Mouse (Mus musculus) right cerebral cortex, adult 2 months (tissue): ENCODE results near the gene Tmem156.
A peak's percentile ranks its signal among the peaks of the same experiment; 100 is the strongest.

Experiments
- DNase-seq, 2 experiments: peaks; one replicate each; pipeline ENCODE4 v3.0.0; 2021 to 2022; ENCODE audit warnings: low spot score in 2 of 2

Tmem156 gene

DNA sequence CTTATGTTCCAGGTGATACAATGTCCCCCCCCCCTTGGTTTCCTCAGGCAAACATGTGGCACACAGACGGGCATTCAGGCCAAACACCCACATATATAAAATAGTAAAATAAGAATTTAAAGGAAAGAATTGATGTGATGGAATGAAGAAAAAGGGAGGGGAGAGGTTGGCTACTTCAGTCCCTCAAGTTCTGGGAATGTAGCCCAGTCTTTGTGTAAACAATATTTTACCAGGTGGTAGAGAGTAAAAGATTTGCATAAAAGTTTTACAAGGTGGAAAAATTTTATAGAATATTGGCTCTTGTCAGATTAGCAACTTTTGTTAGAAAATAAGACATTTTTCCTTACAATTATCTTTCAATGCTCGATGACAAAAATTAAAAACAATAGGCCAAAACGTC lies 4.9 kb upstream of the Tmem156 start:
- no peak for DNase-seq

DNA sequence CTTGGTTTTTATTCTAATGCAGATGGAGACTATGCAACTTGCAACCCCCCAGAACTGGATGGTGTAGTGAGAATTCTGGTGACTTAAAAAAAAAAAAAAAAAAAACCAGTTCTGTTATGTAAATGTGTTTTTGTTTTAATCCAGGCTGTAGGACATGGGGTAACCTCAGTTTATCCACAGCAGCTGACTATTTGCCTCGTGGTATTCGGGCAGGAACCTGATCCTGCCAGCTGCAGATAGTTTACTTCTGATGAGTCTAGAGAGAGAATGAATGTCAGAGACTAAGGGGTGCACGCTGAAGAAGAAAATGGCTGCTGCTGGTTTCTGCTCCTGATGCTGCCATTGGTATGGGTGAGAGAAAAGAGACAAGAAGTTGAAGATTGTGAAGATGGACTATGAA lies 4.2 kb upstream of the Tmem156 start:
- no peak for DNase-seq

DNA sequence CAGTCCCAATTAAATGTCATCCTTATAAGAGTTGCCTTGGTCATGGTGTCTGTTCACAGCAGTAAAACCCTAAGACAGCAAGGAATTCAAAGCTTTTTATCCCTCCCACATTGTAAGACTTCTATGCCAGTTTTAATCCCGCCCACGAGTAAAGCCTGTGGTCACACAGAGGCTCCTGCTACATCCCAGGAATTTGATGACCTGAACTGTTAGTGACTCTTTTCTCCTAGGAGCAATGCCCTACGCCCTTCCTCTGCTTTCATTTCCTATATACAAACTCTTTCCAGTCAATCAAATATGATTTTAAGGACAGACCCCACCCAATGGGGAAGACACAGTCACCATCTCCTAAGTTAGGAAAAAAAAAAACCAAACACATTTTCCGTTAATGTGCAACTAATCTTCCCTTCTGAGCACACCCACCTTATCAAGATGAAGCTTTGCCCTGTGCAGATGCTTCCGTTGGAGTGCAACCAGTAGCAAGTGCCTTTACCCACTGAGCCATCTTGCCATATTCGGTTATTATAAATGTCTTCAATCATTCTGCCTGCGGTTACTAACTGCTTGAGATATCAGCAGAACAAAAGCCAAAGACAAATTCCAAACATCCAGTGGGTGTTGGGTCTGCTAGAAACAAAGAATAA lies 3.1 kb upstream of the Tmem156 start:
- DNase-seq = no peak

DNA sequence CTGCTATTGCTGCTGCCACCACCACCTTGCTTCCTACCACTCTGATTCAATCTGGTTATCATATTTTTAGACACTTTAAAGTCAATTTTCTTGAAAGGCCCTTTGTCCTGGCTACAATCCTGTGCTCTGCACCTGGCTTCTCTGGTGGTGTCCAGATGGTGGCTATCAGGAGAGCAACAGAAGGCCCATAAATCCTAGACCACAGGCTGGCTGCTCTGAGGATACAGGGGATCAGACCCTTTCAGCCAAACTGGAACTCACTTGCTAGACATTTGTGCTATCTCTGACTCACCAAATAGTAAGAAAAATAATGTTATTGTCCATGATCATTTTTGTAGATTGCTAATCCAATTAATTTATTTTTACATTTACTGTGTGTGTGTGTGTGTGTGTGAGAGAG lies 1.8 kb upstream of the Tmem156 start:
- DNase-seq = no peak

DNA sequence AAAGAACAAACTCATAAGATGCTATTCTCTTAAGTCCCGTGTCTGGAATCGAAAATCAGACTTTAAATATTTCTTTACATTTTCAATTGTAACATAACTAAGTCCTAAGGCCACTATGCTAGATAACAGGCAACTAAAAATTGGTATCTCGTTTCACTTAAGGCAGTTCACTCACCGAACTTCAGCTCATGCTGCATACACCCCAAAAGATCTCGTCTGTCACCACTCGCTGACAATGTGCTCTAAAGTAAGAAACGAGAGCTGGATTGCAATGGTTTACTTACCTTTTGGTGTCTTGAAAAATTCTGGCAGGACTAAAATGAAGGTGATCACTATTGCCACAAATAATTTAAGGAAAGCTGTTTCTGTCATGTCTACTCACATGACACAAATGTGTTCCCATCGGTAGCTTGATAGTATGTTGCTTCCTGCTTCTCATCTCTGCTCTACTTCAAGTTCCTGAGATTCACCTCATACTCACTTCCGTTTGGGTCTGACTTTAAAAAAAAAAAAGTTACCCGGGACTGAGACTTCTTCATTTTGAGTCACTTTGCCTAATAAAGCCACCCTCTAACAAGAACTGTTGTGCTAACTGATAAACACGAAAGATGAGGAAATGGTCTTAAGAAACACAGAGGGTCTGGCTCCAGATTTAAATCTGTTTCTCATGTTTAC lies 611 bp downstream of the Tmem156 start:
- no peak for DNase-seq

DNA sequence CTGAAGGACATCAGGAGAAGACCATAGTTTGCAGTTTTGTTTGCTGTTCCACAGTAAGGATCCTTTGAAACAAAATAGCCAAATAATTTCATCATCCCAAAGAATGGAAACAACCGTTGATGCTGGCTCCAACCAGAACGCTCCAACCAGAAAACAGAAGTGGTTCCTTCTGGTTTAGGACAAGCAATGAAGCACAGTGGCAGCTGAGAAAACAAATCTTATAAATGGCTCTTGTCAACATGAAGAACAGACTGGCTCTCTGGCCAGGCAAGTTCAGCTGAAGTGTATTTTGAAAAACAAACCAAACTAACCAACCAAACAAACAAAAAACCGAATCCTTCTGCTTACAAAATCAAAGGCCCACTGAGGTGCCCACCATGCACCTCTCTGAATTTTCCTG lies 2.2 kb downstream of the Tmem156 start:
- DNase-seq = no peak

DNA sequence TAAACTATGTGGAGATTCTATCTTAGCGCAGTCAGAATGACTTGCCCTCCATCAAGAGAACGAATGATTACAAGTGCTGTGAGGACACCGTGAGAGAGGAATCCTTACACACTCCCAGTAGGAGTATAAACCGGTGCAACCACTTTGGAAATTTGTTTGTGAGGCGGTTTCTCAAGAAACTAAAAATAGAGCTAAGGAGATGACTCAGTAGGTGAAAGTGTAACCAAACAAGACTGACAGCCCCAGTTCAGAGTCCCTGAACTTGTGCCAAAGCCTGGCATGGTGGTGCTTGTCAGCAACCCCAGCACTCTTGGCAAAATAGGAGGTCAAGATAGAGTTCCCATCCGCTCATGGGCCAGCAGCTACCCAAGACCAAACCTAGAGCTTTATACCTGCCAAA lies 5.4 kb downstream of the Tmem156 start:
- no peak for DNase-seq

DNA sequence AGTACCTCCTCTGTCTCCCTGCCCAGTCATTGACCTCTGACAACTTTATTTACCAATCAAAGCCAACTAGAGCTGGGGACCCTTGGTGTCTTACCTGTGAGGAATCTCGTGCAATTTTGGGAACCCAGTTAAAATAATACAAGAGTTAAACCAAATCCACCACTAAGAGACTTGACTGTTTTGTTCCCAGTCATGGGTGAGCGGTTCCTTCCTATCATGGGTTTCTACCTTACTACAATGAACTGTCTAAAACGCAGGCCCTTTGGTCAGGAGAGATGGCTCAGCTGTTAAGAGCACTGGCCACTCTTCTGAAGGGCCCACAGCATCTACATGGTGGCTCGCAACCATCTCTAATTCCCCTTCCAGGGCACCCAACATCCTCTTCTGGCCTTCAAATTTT lies 10.1 kb downstream of the Tmem156 start:
- no peak for DNase-seq

DNA sequence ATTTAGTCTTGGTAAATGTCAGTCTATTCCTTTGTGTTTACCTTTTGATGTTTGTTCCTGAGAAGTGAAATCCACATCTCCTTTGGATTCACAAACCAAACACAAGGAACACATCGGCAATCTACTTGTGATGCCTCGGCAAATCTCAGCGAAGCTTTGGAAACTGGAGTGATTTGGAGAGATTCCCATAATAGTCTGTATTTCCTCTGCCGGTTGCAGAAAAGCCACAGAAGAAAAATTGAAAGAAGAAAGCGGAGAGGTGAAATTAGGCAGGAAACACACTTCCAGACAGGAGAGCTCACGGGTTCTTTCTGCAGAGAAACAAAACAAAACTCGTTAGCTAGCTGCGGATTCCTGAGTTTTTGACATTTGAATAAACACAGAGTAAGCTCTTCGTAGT lies 12.1 kb downstream of the Tmem156 start:
- peak; percentile 53 to 67 for DNase-seq

DNA sequence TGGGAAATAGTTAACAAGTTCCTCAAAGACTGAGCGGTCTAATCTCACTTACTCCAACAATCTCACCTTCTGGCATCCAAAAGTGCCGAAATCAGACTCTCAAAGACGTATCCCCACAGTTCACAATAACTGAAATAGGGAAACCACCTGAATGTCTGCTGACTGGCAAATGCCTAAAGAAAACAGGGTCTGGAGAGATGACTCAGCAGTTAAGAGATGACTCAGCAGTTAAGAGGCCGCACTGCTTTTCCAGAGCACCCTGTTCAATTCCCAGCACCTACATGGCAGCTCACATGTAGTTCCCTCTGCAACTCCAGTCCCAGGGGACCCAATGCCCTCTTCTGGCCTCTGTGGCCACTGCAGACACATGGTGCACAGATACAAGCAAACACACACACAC lies 13.9 kb downstream of the Tmem156 start:
- no peak for DNase-seq

DNA sequence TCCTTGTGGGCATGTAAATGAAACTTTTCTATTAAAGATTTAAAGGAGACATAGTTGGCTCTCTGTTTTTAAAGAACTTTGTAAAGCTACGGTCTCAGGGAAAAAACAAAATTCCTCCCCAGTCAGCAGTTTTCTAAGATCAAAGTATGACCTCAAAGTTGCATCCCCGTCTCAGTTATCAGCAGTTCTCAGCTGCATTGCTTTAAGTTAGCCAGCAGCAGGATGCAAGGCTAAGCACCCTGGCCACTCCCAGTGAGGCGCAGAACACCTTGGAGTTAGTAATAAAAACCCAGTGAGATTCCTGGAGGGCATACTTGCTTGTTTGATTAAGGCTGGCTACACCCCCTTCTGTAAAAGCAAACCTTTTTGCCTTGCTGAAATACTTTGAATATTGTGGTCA lies 15.2 kb downstream of the Tmem156 start:
- no peak for DNase-seq

DNA sequence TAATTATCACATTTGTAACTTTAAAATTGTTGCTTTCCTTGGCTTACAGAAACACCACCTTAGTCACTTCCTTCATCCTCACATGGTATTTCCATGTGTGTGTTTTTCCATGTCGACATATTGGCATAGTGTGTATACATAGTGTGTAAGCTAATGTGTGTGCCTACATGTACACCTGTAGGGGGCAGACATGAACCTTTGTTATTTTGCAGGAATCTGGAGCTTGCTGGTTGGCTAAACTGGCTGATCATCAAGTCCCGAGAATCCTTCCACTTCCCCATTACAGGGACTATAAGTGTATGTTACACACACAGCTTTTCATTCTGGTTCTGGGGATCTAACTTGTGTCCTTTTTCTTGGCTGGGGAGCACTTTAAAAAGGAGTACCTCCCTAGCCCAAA lies 15.8 kb downstream of the Tmem156 start:
- DNase-seq = no peak

DNA sequence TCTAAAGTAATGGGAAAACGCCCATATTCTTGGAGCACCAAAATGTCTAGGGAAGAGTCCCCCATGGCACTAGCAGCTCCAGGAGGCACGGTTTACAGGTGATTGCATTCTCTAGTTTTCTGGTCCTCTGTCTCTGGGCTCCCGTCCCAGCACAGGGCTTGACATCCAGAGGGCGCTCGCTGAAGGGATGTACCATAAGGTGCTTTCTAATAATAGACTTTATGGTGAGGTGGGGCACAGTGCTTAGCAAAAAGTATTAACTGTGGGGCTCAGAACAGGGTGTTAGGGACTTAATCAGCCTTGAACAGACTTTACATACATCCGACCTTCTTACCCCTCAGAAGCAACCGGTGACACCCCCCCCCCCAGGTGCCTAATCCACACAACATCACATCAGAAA lies 17.2 kb downstream of the Tmem156 start:
- no peak for DNase-seq

DNA sequence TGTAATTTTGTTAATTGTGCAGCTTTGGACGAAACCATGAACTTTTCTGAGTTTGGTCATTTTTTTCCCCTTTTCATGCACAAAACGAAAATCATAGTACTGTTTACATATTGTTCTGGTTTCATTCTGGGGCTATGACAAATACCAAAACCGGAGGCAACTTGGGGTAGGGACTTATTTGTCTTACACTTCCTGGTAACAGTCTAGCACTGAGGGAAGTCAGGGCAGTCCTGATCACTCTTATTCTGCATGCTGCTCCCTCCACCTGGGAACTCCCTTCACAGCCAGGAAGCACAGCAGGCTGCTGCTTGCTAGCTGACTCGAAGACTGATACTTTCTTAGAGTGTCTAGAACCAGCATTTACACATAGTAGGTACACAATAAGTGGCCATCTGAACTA lies 18.7 kb downstream of the Tmem156 start:
- DNase-seq = no peak

DNA sequence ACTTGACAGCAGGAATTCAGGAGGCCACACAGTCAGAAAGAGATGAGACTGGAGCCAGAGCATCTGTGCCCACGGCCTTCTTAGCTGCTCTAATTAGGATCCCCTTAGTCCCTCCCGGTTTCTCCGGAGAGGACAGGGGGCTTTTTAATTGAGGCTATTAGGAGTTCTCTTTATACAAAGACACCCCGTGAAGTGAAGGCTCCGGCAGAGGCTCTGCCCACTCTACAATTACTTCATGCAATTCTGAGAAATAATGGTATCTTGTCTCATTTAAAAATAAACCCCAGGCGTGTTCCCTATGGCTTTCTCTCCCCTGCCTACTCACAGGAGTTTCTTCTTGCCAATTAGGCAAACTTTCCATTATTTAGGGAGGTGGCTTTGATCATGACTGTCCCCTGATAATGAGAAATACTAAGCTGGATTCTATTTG lies 20.2 kb downstream of the Tmem156 start:
- DNase-seq = peak; percentile 5 to 11

DNA sequence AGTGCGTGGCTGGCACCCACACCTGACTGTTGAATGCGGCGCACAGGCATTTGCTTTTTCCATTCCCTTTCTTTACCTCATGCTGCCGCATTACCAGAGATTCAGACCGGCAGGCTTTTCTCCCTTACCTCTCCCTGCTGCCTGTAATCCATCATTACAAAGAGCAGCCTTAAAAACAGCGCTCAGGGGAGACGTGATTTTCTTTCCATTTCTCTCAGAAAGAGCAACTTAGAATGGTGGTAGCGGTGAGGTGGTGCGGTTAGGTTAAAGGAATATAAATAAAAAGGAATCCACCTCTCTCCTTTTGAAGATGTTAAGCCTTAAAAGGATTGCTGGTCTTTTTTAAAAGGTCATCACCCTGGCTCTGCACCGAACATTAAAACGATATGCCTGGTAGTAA lies 22.1 kb downstream of the Tmem156 start:
- DNase-seq = no peak

DNA sequence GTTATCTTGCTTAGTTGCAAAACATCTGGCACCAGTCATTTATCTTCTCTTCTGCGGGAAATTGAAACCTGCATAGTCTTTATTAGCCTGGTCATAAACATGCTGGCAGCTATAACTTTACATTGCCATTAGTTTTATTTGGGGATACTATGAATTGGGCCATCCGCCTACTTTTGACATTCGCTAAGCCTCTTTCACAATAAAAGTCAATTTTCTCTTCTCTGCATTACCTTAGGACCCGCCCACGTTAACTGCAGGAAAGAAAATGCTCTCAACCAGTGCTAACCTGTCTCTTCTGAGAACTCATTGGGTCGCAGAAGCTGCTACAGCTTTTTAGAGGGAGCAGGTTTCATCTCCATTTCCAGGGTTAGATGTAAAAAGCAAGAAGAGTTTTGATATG lies 23.8 kb downstream of the Tmem156 start:
- no peak for DNase-seq

DNA sequence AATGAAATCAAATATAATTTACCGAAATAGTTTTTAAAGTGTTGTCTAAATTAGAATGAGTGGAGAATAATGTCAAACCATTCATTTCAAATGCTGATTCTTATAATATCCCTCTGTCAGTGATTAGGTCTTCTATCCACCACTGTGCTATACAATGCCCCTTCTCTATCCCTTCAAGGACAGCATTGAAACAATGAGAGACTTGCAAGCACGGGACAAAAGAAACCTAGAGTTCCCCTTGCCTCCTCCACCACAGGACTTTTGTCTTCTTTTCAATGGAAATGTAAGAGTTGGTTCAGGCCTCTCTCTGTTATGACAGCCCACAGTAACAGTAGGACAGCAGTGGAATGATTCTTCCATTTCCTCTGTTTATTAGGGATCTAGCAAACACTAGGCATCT lies 28.7 kb downstream of the Tmem156 start:
- DNase-seq = no peak

DNA sequence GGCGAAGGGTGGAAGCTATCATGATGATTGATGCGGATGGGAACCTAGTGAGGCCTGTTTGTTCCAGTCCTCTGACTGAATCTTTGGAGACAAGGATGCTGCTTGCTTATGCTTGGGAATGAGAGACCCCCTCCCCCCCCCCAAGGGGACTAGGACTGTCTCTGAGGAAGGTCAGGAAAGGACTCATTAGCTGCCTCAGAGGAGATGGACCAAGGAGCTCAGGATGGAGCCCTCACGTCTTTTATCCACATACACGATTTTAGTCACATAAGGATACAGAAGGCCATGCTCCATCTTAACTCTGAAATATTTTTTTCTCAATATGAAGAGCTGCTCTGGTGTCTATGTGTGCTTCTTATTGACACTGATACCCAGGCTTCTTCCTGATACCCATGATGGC lies 29.7 kb downstream of the Tmem156 start:
- DNase-seq = no peak

DNA sequence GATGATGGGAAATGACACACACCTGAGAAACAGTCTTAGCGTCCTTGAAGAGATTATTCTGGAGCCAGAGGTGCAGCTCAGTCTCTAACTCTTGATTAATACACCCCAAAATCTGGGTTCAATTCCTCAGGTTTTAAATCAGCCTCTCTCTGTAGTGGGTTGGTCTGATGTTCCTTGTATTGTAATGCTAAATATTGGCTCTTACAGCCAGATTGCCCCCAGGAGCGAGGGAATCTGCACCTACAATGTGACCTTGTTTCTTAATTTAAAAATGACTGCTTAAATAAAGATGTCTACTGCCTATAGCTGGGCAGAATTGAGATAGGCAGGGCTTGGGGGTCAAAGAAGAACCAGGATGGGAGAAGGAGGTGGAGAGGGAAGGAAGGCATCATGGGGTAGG lies 32.1 kb downstream of the Tmem156 start:
- DNase-seq = no peak

DNA sequence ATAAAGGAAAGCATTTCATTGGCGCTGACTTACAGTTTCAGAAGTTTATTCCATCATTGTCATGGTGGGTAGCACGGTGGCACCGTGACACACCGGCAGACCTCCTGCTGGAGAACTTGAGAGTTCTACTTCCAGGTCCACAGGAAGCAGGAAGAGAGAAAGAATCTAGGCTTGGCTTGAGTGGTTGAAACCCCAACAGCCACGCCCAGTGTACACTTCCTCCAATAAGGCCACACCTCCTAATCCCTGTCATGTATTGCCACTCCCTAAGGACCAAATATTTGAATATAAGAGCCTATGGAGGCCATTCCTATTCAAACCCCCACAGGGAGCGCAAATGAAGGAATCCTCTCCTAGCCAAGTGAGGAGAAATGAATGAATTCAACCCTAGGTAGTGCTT lies 34.3 kb downstream of the Tmem156 start:
- DNase-seq = no peak

DNA sequence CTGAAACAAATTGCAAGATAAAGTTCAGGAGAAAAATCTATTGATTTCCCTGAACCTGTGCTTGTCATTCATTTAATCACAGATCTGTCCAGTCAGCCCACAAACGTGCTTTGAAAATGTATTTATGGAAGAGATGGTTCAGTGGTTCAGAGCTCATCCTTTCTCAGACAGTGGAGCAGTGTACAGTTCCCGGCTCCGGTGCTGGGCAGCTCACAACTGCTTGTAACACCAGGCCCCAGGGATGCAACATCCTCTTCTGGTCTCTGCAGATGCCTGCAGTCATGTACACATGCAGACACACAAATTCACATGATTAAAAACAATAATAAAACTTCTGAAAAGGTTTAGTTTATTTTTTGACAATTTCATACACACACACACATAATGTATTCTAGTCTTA lies 40.4 kb downstream of the Tmem156 start:
- no peak for DNase-seq

DNA sequence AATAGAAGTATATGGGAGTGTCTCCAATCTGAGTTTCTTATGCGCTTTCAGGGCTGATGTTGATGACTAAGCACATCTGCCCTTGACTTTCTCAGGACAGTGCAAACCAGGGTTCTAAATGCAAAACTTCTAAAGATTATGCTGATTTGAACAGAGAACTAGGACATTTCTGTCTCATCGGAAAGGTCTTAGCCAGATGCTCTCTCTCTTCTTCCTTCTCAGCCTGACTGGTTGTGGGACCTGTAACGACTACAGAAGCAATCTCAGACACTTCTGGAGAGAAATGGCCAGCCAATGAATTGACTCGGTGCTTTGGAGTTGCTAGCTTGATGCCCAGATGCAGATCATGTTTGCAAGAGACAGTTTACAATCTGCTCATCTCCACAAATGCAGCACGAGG lies 42.1 kb downstream of the Tmem156 start:
- DNase-seq = no peak

DNA sequence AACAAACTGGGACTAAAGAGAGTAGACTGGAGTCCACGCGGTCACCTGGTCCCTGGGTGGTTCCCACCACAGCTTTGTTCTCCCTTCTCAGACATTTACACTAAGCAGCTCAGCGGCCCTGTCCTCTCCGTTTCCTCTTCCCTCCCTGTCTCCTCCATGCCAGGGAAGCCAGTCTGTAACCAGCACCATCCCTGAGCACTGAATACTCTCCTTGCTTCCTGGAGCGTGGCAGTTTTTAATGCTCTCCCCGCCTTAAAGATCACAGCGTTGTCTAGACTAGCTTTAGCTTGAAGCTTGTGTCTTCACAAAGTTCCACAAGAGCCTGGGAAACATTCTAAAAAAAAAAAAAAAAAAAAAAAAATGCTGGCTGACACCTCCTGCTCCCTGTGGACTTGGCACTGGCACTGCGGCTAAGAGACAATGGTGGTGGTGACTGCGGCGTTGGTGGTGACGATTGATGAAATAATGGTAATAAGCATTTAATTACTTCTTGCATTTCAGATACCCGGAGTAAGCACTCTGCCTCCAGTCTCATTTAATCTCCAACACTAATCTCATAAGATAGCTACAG lies 44.6 kb downstream of the Tmem156 start:
- no peak for DNase-seq
